Mouse (Mus musculus): Measurements from ENCODE around the gene Atp1a1. TPM values are rescaled to one million over a fixed set of nuclear protein-coding genes. Genes with fewer than 3 reads are reported as not detected.

The Atp1a1 gene
- total and polyA plus RNA-seq, 2 experiments, result 163 to 183 TPM

DNA sequence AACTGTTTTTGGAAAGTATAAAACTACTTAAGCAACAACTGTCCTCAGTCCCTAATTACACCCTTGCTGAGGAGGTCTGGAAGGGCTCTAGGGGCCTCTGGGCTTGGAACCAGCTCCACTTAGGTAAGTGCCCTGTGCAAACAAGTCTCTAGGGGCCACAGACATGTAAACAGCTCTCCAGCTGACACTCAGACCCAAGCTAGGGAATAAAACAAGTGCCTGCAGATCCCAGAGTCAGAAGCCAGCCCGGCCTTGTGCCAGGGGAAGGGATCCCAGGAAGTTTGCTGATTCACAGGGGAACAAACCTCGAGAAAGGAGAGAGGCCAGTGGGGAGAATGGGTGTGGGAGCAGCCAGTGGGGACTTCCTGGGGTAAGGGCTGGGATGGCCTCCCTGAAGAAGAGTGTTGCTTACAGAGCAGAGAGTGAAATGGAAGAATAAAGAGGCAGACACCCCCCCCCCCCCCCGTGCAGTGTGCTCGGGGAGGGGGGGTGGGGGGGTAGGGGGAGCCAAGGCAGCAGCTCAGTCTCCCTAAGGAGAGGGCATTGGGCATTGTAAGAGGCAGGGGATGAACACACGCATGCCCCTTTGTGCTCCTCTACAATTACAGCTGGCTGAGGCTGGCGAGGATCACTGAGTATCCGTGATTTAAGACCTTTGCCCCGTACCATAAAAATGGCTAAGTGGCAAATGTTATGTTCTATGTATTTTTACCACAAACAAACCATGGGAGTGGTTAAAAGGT lies 76.2 kb downstream of the Atp1a1 start:
- Histone ChIP-seq H3K4me1 (ENCODE audit: control insufficient read depth, insufficient read depth, low read length) (peaks cover 20% of the 10 kb centered on the region), H3K79me2 (ENCODE audit: control insufficient read depth, insufficient read depth, low read length) (no peaks in the 10 kb centered on the region), H3K9ac (ENCODE audit: low read depth, low read length) (peak overlapping the region; percentile 18; the same call in 1 of the 2 replicates), H3K4me3 (ENCODE audit: insufficient read depth, low read depth, low read length) (no peak overlapping the region), H3K27ac (replicated peaks; ENCODE audit: insufficient read depth, low read depth, low read length) (peak overlapping the region; percentile 80), H3K27me3 (ENCODE audit: control insufficient read depth, insufficient read depth, low read length) (no peaks in the 10 kb centered on the region), H3K36me3 (ENCODE audit: control insufficient read depth, insufficient read depth, low read length) (no peaks in the 10 kb centered on the region)
- WGBS, result 26% methylated on average over 8 of the region's 8 CpGs
- TF ChIP-seq POLR2A (IDR thresholded peaks at IDR 0.05; ENCODE audit: extremely low read depth, insufficient read depth, low read length) (no peak), CTCF (IDR thresholded peaks at IDR 0.05; ENCODE audit: low read depth, low read length) (no peak)
- peak; percentile 75 for DNase-seq (ENCODE audit: extremely low read depth, low read depth, low spot score)

DNA sequence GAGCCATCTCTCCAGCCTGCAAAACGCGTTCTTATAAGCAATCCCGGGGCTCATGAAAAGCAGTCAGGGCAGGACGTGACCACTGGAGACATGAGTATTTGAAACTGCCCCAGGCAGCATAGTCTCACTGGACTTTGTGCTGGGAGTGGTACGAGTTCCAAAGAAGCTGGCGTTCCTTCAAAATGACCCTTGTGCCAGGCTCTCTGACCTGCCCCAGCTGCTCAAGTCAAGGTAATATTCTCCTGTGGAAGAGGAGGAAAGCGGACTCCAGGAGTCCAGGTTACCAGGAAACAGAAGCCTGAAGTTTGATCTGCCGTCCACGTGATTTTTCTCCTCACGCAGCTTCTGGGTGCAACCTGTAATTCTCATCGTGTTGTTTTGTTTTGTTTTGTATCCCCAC lies 77.9 kb downstream of the Atp1a1 start:
- Histone ChIP-seq H3K36me3 (ENCODE audit: control insufficient read depth, insufficient read depth, low read length) (no peaks in the 10 kb centered on the region), H3K9ac (ENCODE audit: low read depth, low read length) (peak overlapping the region; percentile 45), H3K4me3 (ENCODE audit: insufficient read depth, low read depth, low read length) (no peak overlapping the region), H3K27ac (replicated peaks; ENCODE audit: insufficient read depth, low read depth, low read length) (peak overlapping the region; percentile 88), H3K27me3 (ENCODE audit: control insufficient read depth, insufficient read depth, low read length) (no peaks in the 10 kb centered on the region), H3K4me1 (ENCODE audit: control insufficient read depth, insufficient read depth, low read length) (peaks cover 20% of the 10 kb centered on the region), H3K79me2 (ENCODE audit: control insufficient read depth, insufficient read depth, low read length) (no peaks in the 10 kb centered on the region)
- 22% methylated on average over 11 of the region's 11 CpGs for WGBS
- DNase-seq (ENCODE audit: extremely low read depth, low read depth, low spot score), result peak; percentile 95
- no peak for TF ChIP-seq POLR2A (IDR thresholded peaks at IDR 0.05; ENCODE audit: extremely low read depth, insufficient read depth, low read length)
- no peak for TF ChIP-seq CTCF (IDR thresholded peaks at IDR 0.05; ENCODE audit: low read depth, low read length)

Other genes starting within 250 kb of the Atp1a1 start
- gene Igsf3, start 227.6 kb downstream of the Atp1a1 start, total RNA-seq (2014; rRNA removed), result 0.37 and 0.54 TPM in 2 replicates
- 0.24 TPM in 2 replicates for gene Igsf3, start 227.6 kb downstream of the Atp1a1 start, polyA plus RNA-seq (2012; rRNA removed)
- under 0.01 and 0.09 TPM in 2 replicates for gene Mab21l3, start 244.3 kb upstream of the Atp1a1 start, total RNA-seq (2014; rRNA removed)
- gene Mab21l3, start 244.3 kb upstream of the Atp1a1 start, polyA plus RNA-seq (2012; rRNA removed), result 0.07 TPM in 1 of 2 replicates, not detected in the other

Data from liver, adult 2 months (tissue).